Mouse (Mus musculus) limb, embryonic 15.5 days (tissue): ENCODE results near the gene Ucp2. TPM values are rescaled to one million over a fixed set of nuclear protein-coding genes. Genes with fewer than 3 reads are reported as not detected.
A peak's percentile ranks its signal among the peaks of the same experiment; 100 is the strongest.

Source experiments
- ATAC-seq: fragments of 200-750 bp; cut with Nextera tagmentation; 2 replicates; pipeline ENCODE4 v1.8.0; 2017; ENCODE audit warnings: low read depth, moderate TSS enrichment; ENCODE audit not compliant: insufficient number of reproducible peaks, low FRiP score, low TSS enrichment
- H3K27ac ChIP-seq: fragments of 300-500 bp; sonication (generic); 2 replicates; pipeline ENCODE4 v1.5.1; 2015; ENCODE audit warnings: moderate library complexity, mild to moderate bottlenecking, inconsistent platforms
- H3K27me3 ChIP-seq: fragments of 300-500 bp; sonication (generic); 2 replicates; pipeline ENCODE4 v1.6.1; 2015; ENCODE audit warnings: inconsistent platforms
- H3K36me3 ChIP-seq: fragments of 300-500 bp; sonication (generic); 2 replicates; pipeline ENCODE4 v1.6.1; 2015; ENCODE audit warnings: inconsistent platforms
- H3K4me1 ChIP-seq: fragments of 300-500 bp; sonication (generic); 2 replicates; pipeline ENCODE4 v1.6.1; 2015; ENCODE audit warnings: inconsistent platforms
- H3K4me2 ChIP-seq: fragments of 300-500 bp; sonication (generic); 2 replicates; pipeline ENCODE4 v1.6.1; 2015; ENCODE audit warnings: mild to moderate bottlenecking, inconsistent platforms
- H3K4me3 ChIP-seq: fragments of 300-500 bp; sonication (generic); 2 replicates; pipeline ENCODE4 v1.5.1; 2015; ENCODE audit warnings: mild to moderate bottlenecking, inconsistent platforms
- H3K9ac ChIP-seq: fragments of 300-500 bp; sonication (generic); 2 replicates; pipeline ENCODE4 v1.6.1; 2015; ENCODE audit warnings: inconsistent platforms
- H3K9me3 ChIP-seq: fragments of 300-500 bp; sonication (generic); 2 replicates; pipeline ENCODE4 v1.6.1; 2016; ENCODE audit warnings: inconsistent platforms
- WGBS: fragments of 180-500 bp; shearing (Covaris S2); methylation state at CpG from one replicate; pipeline ENCODE4 v1.1.7; 2015; 5-methylcytosine and 5-hydroxymethylcytosine counted together
- polyA plus RNA-seq: library from polyadenylated mRNA; unstranded; fragments of >200 nt; fragmentation: Nextera tagmentation; extraction: Ambion mirVana; gene quantifications from 2 replicates; pipeline ENCODE4 v1.2.1, GENCODE M21; 2015

The Ucp2 gene
- polyA plus RNA-seq, 1 experiment from 2014 or later = 141 TPM

DNA sequence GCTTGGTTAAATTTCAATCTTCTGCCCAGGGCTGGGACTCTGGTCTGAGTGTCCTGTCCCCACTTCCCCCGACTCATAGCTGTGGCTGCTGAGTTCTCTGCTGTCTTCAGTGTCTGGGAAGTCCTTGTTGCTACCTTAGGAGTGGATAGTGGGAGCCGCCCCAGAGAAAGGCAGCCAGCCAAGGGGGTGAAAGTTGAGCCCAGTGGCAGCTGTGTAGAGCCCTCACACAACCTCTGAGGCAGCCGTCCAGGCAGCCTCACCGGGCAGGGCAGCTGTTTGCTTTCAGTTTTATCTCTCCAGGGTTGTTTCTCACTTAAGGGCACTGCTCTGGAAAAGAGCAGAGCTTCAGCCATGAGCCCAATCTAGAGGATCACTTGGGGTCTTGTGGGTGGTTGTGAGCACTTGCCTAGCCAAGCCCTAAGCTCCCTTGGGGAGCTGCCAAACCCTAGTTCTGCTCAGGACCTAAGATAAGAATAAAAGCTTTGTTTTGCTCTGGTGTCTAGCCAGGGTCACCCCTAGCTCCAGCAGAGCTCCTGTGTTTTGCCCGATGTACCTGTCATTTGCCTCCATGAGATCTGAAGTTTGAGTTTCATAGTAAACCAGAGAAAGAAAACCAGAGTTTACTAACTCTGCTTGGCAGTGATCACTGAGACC lies 27.4 kb upstream of the Ucp2 start:
- 52% methylated on average over 5 of the region's 5 CpGs for WGBS
- Histone ChIP-seq H3K4me3 (no peak overlapping the region), H3K9me3 (no peaks in the 10 kb centered on the region), H3K4me1 (peaks cover 10% of the 10 kb centered on the region), H3K27me3 (no peaks in the 10 kb centered on the region), H3K36me3 (peaks cover 38% of the 10 kb centered on the region), H3K27ac (peak overlapping the region; percentile 40; the same call in 1 of the 2 replicates), H3K4me2 (no peak overlapping the region), H3K9ac (no peak overlapping the region)
- peak; percentile 46; the same call in 1 of the 2 replicates for ATAC-seq

DNA sequence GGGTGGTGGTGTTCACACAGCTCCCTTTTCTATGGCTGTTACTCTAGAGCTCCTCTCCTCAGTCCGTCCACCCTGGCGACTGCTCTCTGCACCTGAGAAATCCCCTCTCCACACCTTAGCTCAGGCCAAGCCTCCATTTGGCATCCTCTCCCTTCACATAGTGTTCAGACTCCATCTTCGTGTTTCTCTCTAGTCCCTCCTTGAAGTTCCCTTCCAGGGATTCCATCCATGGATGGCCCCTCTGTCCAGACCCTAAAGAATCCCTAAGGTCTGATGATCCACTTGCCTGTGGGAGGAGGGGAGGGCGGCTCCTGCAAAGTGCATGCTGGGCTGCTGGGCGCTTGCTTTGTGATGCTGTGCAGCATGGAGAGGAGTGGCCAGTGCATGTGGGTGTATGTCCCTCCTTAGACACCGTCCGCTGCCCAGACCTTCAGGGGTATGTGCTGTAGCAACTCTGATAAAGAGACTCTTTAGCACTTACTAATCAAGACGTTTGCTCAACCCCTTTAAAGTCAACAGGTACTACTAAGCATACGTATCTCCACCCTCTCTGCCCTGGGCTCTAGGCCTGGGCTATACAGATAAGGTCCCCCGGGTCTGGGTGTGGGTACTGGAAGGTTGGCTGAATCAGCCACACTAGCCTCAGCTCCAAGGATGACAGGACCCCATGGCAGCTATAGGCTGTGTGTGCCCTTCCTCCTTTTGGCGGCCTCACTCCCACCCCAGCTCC lies 26.2 kb upstream of the Ucp2 start:
- ATAC-seq = no peak

DNA sequence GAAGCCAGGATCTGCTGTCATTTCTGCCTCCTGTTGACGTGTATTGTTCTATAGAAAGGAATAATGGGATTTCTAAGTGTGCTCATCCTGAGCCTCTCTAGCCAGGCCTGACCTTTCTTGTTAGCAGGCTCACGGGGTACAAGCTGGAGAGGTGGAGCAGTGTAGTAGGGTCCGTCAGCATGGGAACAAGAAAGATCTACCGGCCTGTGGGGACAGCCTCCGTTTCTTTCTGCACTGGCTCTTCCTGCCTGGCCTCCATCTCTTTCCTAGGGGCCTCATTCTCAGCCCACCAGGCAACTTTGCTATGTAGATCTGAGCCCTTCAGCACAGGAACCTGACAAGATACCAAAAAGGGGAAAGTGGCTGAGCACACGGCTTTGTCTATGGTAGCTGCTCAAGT lies 24.4 kb upstream of the Ucp2 start:
- ATAC-seq = no peak
- Histone ChIP-seq H3K4me2 (no peak overlapping the region), H3K4me3 (no peak overlapping the region), H3K27me3 (no peaks in the 10 kb centered on the region), H3K4me1 (peaks cover 10% of the 10 kb centered on the region), H3K36me3 (peaks cover 30% of the 10 kb centered on the region), H3K9ac (no peak overlapping the region), H3K9me3 (no peaks in the 10 kb centered on the region), H3K27ac (no peak overlapping the region)
- 87% methylated on average over 6 of the region's 6 CpGs for WGBS

More for the DNA sequence above, 26.2 kb upstream of the Ucp2 start:
- Histone ChIP-seq H3K9ac (no peak overlapping the region), H3K36me3 (peaks cover 33% of the 10 kb centered on the region), H3K4me2 (no peak overlapping the region), H3K4me3 (no peak overlapping the region), H3K27ac (no peak overlapping the region), H3K27me3 (no peaks in the 10 kb centered on the region), H3K4me1 (peaks cover 10% of the 10 kb centered on the region), H3K9me3 (no peaks in the 10 kb centered on the region)
- WGBS = 88% methylated on average over 11 of the region's 11 CpGs

DNA sequence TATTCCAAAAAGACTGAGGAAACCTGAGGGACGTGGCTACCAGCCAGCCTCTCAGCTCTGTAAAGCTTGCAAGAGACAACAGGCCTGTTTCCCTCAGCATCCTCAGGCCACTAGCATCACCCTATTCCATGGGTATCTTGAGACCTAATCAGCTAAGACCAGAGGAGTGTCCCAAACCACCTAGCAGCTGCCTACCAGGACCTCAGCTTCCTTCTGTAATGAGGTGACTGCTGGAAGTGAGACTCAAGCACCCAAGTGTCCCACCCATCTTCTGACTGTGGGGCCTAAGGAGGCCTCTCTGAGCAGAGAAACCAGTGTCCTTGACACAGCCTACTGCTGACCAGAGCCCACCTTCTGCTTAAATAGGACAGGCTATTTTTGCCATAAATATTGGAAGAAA lies 23.6 kb upstream of the Ucp2 start:
- H3K27ac ChIP-seq = no peak overlapping the region
- H3K9me3 ChIP-seq = no peaks in the 10 kb centered on the region
- no peak overlapping the region for H3K4me2 ChIP-seq
- no peaks in the 10 kb centered on the region for H3K27me3 ChIP-seq
- no peak overlapping the region for H3K9ac ChIP-seq
- WGBS = 91% methylated on average over 1 of the region's 1 CpGs
- no peak overlapping the region for H3K4me3 ChIP-seq
- H3K36me3 ChIP-seq = peaks cover 25% of the 10 kb centered on the region
- peaks cover 10% of the 10 kb centered on the region for H3K4me1 ChIP-seq
- no peak for ATAC-seq

DNA sequence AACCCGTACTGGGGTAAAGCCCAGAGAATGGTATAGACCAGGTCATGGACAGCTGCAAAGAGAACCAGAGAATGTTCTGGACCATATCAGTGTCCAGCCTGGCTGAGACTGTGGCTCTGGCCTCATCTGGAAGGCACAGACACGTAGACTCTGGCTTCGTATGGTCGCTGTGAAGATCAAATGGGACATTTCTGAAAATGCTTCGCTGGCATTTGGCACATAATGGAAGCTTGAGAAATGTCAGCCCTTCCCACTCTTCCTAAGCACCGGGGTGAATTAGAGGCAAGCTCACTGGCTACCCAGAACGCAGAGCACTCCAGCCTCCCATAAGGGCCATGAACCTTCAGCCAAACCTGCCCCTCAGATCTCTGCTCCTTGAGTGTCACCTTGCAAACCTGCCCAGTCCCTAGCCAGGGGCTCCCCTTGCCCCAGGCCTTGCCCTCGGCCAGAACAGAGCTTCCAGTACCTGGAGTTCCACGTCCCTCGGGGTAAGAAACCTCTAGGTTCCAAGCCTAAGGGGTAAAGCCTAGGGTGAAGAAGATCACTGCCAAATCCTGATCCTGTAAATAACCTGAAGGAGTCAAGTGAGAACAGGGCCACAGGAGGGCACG lies 22.2 kb upstream of the Ucp2 start:
- H3K9me3 ChIP-seq = no peaks in the 10 kb centered on the region
- no peak overlapping the region for H3K4me2 ChIP-seq
- peaks cover under 1% of the 10 kb centered on the region; the same call in 1 of the 2 replicates for H3K4me1 ChIP-seq
- H3K9ac ChIP-seq = no peak overlapping the region
- H3K4me3 ChIP-seq = no peak overlapping the region
- H3K27me3 ChIP-seq = no peaks in the 10 kb centered on the region
- no peak for ATAC-seq
- no peak overlapping the region for H3K27ac ChIP-seq
- peaks cover 24% of the 10 kb centered on the region for H3K36me3 ChIP-seq
- 86% methylated on average over 11 of the region's 11 CpGs for WGBS

DNA sequence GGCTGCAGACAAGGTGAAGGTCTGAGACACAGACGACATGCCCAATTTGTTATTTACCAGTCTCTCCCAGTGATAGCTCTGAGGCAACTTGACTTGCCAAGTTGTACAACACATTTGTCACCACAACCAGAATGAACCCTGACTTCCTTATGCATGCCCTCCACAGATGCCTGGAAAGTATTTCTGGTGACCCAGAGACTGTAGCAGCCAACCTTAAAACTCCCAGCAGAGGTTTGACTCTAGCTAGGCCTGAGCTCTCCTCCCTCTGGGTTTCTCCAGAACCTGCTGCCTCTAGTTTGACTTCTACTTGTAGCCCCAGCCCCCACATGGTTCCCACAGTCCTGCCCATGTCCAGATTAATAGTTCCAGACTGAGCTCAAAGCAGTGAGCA lies 21.7 kb upstream of the Ucp2 start:
- peaks cover 24% of the 10 kb centered on the region for H3K36me3 ChIP-seq
- WGBS = 88% methylated on average over 1 of the region's 1 CpGs

DNA sequence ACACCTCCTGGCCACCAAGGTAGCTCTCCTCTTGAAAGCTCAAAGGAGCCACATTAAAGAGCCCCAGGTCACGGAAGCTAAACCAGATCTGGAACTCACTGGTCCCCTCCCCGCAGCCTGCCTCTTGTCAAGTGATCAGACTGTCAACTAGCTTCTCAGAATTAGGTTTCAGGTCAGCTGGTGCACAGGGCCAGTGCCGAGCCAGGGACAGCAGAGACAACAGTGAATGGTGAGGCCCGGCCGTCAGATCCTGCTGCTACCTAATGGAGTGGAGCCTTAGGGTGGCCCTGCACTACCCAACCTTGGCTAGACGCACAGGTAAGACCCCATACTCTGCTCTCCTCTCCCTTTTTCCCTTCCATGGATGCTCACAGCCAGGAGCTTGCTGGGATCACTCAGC lies 20.4 kb upstream of the Ucp2 start, which contains the start of gene Ucp3:
TSS of gene Ucp3 (plus strand) at position 214 of the 400 bp plus-strand sequence.
- H3K4me3 ChIP-seq = no peak within 1 kb of the TSS
- H3K4me1 ChIP-seq = no peaks in the 10 kb centered on the region
- no peak for ATAC-seq
- H3K27ac ChIP-seq = no peak within 1 kb of the TSS
- H3K9me3 ChIP-seq = no peaks in the 10 kb centered on the region
- peaks cover 20% of the 10 kb centered on the region for H3K36me3 ChIP-seq
- H3K4me2 ChIP-seq = no peak within 1 kb of the TSS
- no peak within 1 kb of the TSS for H3K9ac ChIP-seq
- no peaks in the 10 kb centered on the region for H3K27me3 ChIP-seq
- WGBS = 78% methylated on average over 6 of the region's 6 CpGs

More for the DNA sequence above, 21.7 kb upstream of the Ucp2 start:
- Histone ChIP-seq H3K27me3 (no peaks in the 10 kb centered on the region), H3K9ac (no peak overlapping the region), H3K4me3 (no peak overlapping the region), H3K4me1 (no peaks in the 10 kb centered on the region), H3K9me3 (no peaks in the 10 kb centered on the region), H3K4me2 (no peak overlapping the region), H3K27ac (no peak overlapping the region)
- ATAC-seq = no peak

DNA sequence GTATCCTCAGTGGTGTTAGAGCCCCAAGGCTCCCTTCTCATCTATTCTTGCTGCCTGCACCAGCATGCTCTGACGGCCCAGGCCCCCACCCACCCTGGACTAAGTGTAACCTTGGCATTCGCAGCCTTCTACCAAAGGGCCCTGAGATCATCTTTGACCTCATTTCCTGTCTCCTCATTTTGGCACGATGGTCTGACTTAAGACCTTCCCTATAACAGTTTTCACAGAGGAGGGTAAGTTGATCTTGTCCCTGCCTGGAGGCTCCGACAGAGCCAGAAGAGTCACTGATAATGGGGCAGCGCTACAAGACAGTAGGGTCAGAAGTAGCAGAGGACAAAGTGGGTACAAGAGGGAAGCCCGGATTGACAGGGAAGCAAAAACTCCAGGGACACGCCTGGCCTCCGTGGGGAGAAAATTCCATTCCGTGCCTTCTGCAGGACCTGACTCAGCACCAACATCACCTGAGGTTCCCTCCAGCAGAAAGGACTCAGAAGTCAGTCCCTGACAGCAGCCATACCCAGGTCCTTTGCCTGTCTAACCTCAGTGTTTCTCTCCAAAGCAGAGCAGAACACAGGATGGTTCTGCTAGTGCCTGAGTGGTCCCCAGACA lies 19.2 kb upstream of the Ucp2 start:
- Histone ChIP-seq H3K4me1 (no peaks in the 10 kb centered on the region), H3K9me3 (no peaks in the 10 kb centered on the region), H3K9ac (no peak overlapping the region), H3K4me3 (no peak overlapping the region), H3K4me2 (no peak overlapping the region), H3K27me3 (no peaks in the 10 kb centered on the region), H3K36me3 (peaks cover 18% of the 10 kb centered on the region), H3K27ac (no peak overlapping the region)
- ATAC-seq = no peak
- 80% methylated on average over 9 of the region's 9 CpGs for WGBS

DNA sequence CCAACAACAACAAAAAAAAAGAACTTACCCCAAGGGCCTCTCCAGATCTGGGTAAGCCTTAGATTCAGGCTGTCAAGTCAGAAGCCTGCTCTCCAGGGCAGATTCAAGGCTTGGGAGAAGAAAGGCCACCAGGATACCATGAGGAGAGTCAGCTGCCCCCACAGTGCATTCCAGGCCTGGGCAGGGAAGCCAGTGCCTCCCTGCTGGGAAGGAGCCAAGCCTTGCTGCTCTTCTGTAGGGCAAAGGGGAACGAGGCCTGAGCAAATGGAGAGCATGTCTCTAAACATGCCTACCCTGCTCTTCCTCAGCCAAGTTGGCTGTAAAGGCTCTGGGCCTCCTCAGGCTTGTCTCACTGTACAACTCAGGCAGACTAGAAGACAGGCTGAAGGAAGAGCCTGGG lies 18.5 kb upstream of the Ucp2 start:
- 30% methylated on average over 1 of the region's 1 CpGs for WGBS
- no peak for ATAC-seq

DNA sequence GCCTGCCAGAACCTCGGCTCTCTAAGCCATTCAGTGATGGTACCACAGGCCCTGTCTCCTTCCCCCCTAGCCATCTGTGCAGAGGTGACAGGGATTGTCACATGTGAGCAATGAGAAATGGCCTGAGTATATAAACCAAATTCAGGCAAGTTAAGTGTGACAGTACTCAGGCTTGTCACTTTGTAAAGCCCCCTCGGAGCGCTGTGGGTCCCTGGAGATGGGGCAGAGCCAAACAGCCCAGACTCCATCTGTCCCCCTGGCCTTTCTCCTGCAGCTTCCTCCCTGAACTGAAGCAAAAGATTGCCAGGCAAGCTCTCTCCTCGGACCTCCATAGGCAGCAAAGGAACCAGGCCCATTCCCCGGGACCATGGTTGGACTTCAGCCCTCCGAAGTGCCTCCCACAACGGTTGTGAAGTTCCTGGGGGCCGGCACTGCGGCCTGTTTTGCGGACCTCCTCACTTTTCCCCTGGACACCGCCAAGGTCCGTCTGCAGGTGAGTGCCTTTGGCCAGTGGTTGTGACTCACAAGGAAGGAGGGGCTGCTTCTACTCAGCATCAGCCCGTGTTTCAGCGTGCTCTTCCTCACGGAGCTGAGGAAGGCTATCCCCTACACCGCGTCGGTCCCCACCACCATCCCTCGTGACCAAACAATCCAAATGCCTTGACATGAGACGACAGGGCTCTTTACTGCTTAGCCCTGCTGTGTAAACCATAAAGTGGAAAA lies 13.9 kb upstream of the Ucp2 start:
- ATAC-seq = no peak
- Histone ChIP-seq H3K9ac (no peak overlapping the region), H3K4me3 (no peak overlapping the region), H3K36me3 (no peaks in the 10 kb centered on the region), H3K4me1 (0 out of 2 replicates have a peak, but pooled peaks cover 2% of the 10 kb centered on the region), H3K27ac (no peak overlapping the region), H3K27me3 (no peaks in the 10 kb centered on the region), H3K9me3 (no peaks in the 10 kb centered on the region), H3K4me2 (no peak overlapping the region)
- WGBS = 73% methylated on average over 20 of the region's 20 CpGs

More for the DNA sequence above, 18.5 kb upstream of the Ucp2 start:
- Histone ChIP-seq H3K4me3 (no peak overlapping the region), H3K27ac (no peak overlapping the region), H3K4me2 (no peak overlapping the region), H3K4me1 (no peaks in the 10 kb centered on the region), H3K9ac (no peak overlapping the region), H3K36me3 (peaks cover 11% of the 10 kb centered on the region), H3K9me3 (no peaks in the 10 kb centered on the region), H3K27me3 (no peaks in the 10 kb centered on the region)

DNA sequence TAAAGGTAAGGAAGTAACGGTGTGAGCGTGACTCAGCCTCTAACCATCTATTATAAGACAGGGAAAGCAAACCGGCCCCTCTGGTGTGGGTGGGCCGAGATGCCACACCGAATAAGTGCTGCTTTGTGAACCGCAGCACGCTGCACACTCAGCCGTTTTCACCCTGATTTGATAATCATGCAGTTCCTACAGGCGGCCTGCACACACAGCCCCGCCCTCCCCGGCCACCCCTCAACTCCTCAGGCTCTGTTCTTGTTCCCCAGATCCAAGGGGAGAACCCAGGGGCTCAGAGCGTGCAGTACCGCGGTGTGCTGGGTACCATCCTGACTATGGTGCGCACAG lies 13.3 kb upstream of the Ucp2 start:
- 65% methylated on average over 15 of the region's 15 CpGs for WGBS
- Histone ChIP-seq H3K27ac (no peak overlapping the region), H3K4me1 (0 out of 2 replicates have a peak, but pooled peaks cover 2% of the 10 kb centered on the region), H3K4me3 (no peak overlapping the region), H3K36me3 (no peaks in the 10 kb centered on the region), H3K9me3 (no peaks in the 10 kb centered on the region), H3K4me2 (no peak overlapping the region), H3K27me3 (no peaks in the 10 kb centered on the region), H3K9ac (no peak overlapping the region)
- ATAC-seq = no peak
